Mouse (Mus musculus) hindbrain, embryonic 14.5 days (tissue): Measurements from ENCODE around the gene Usp2. TPM values are rescaled to one million over a fixed set of nuclear protein-coding genes. Genes with fewer than 3 reads are reported as not detected.

Experiments
- ATAC-seq: fragments of 200-750 bp; cut with Nextera tagmentation; 2 replicates; pipeline ENCODE4 v1.8.0; 2017; ENCODE audit warnings: moderate number of reproducible peaks, mild to moderate bottlenecking, moderate TSS enrichment, moderate library complexity; ENCODE audit not compliant: low FRiP score
- DNase-seq: peaks from one replicate; pipeline ENCODE4 v3.0.0-alpha.2; 2015; ENCODE audit warnings: low spot score
- H3K27ac ChIP-seq: fragments of 300-500 bp; sonication (generic); 2 replicates; pipeline ENCODE4 v1.5.1; 2014; ENCODE audit warnings: mild to moderate bottlenecking, moderate library complexity
- H3K27me3 ChIP-seq: fragments of 300-500 bp; sonication (generic); 2 replicates; pipeline ENCODE4 v1.6.1; 2014; ENCODE audit warnings: mild to moderate bottlenecking, low read length, mixed read lengths; ENCODE audit not compliant: control insufficient read depth, insufficient read depth
- H3K36me3 ChIP-seq: fragments of 300-500 bp; sonication (generic); replicated peaks from 2 replicates; pipeline ENCODE4 v1.6.1; 2014; ENCODE audit not compliant: control insufficient read depth, insufficient read depth
- H3K4me1 ChIP-seq: fragments of 300-500 bp; sonication (generic); replicated peaks from 2 replicates; pipeline ENCODE4 v1.6.1; 2014; ENCODE audit warnings: antibody characterized with exemption, low read length, mixed read lengths; ENCODE audit not compliant: control insufficient read depth, insufficient read depth
- H3K4me2 ChIP-seq: fragments of 300-500 bp; sonication (generic); replicated peaks from 2 replicates; pipeline ENCODE4 v1.6.1; 2014; ENCODE audit warnings: mild to moderate bottlenecking, moderate library complexity
- H3K4me3 ChIP-seq: fragments of 300-500 bp; sonication (generic); replicated peaks from 2 replicates; pipeline ENCODE4 v1.5.1; 2014; ENCODE audit warnings: mild to moderate bottlenecking, low read length
- H3K9ac ChIP-seq: fragments of 300-500 bp; sonication (generic); 2 replicates; pipeline ENCODE4 v1.6.1; 2014
- H3K9me3 ChIP-seq: fragments of 300-500 bp; sonication (generic); 2 replicates; pipeline ENCODE4 v1.6.1; 2016; ENCODE audit warnings: low read length; ENCODE audit not compliant: control insufficient read depth
- WGBS: fragments of 180-500 bp; shearing (Covaris S2); extraction: QIAGEN DNeasy Blood & Tissue Kit; methylation state at CpG from one replicate; pipeline ENCODE4 v1.1.7; 2014; 5-methylcytosine and 5-hydroxymethylcytosine counted together
- polyA plus RNA-seq: library from polyadenylated mRNA; unstranded; fragments of >200 nt; fragmentation: Nextera tagmentation; extraction: Ambion mirVana; gene quantifications from 2 replicates; pipeline ENCODE4 v1.2.1, GENCODE M21; 2014

The Usp2 gene
- polyA plus RNA-seq, 1 experiment from 2014 or later = 8.4 TPM

GRCm38 (mm10) chr9:44078955-44079756 lies 12.3 kb downstream of the Usp2 start:
- no peak overlapping the region for H3K27ac ChIP-seq
- 45% methylated on average over 16 of the region's 16 CpGs for WGBS

DNA sequence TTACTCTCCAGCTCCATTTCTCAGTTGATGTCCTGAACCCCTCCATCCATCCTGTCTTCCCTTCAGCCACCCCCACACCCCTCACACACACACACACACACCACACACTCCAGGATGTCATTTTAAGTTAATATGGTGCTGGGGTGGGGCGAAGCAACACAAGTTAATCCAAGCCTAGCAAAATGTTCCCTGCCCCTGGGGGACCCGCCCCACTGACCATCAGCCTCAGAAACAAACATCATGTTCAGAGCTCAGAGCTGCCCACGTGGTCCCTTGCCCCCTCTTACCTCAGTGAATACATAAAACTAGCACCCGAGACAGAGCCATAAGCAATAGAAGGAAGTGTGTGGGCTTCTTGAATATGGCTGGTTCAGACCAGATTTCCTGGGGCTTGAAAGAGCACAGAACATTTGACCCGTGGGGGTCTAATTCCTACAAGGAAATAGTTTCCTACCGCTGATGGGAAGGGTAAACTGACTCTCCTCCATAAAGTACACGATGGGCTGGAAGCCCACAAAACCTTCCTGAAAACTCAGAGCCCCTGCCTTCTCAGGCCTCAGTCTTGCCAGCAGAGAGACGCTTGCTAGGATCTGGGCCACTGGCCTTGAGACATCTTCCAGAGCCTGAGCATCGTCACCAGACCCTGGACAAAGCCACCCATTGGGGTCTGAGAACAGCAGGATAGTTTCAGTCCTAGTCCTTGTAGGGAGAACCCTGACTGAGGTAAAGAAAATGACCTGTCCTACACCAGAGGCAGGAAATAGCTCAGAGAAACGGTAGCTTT lies 13.4 kb downstream of the Usp2 start:
- Histone ChIP-seq H3K9me3 (no peaks in the 10 kb centered on the region), H3K4me3 (no peak overlapping the region), H3K9ac (no peak overlapping the region), H3K4me1 (peaks cover 23% of the 10 kb centered on the region), H3K4me2 (no peak overlapping the region), H3K27me3 (peaks cover 17% of the 10 kb centered on the region), H3K36me3 (no peaks in the 10 kb centered on the region), H3K27ac (no peak overlapping the region)
- ATAC-seq (no peak), DNase-seq (no peak)
- WGBS = 74% methylated on average over 10 of the region's 10 CpGs

More at GRCm38 (mm10) chr9:44078955-44079756, 12.3 kb downstream of the Usp2 start:
- no peak overlapping the region for H3K4me2 ChIP-seq
- peaks cover 14% of the 10 kb centered on the region for H3K4me1 ChIP-seq
- H3K27me3 ChIP-seq = peaks cover 10% of the 10 kb centered on the region
- H3K4me3 ChIP-seq = no peak overlapping the region
- H3K9me3 ChIP-seq = no peaks in the 10 kb centered on the region
- H3K36me3 ChIP-seq = no peaks in the 10 kb centered on the region
- no peak overlapping the region for H3K9ac ChIP-seq
- ATAC-seq = peak; percentile 79; the same call in 1 of the 2 replicates
- peak; percentile 59 for DNase-seq

DNA sequence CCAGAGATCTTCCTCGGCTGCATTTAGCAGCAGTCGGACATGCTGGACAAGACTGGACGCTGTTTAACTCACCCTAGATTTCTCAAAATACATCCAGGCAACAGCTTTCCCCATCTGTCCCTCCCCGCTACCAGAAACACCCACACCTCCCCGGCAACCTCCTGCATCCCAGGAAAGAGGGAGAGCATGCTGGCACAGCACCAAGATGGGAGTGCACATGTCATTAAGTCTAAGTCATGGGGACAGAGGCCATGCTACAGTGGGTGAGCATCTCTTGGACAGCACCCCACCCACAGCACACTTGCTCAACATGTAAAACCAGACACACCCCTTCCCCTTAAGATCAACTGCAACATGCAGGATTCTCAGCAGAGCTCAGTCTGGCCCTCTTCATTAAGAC lies 14.1 kb downstream of the Usp2 start:
- Histone ChIP-seq H3K4me2 (no peak overlapping the region), H3K4me1 (peaks cover 25% of the 10 kb centered on the region), H3K4me3 (no peak overlapping the region), H3K27me3 (peaks cover 24% of the 10 kb centered on the region), H3K36me3 (no peaks in the 10 kb centered on the region), H3K27ac (no peak overlapping the region), H3K9ac (no peak overlapping the region), H3K9me3 (no peaks in the 10 kb centered on the region)
- ATAC-seq = no peak
- 81% methylated on average over 5 of the region's 5 CpGs for WGBS
- no peak for DNase-seq

DNA sequence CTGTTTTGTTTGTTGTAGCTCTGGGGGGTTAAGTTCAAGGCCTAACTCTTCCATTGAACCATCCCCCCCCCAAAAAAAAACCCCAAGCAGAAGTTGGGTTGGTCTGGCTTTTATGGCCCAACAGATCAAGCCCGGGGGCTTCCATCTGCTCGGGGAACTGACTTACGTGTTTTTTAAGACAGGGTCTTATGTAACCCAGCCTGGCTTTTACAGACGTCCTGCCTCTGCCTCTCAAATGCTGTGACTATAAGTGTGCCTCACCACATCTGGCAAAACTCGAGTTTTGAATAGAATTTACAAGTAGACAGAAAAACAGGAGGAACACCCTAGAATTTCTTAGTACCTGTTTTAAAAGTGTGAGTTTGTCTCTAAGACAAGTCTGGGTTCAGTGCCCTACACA lies 14.8 kb downstream of the Usp2 start:
- H3K9me3 ChIP-seq = no peaks in the 10 kb centered on the region
- DNase-seq (no peak), ATAC-seq (no peak)
- H3K4me2 ChIP-seq = no peak overlapping the region
- 79% methylated on average over 5 of the region's 5 CpGs for WGBS
- H3K9ac ChIP-seq = no peak overlapping the region
- no peak overlapping the region for H3K27ac ChIP-seq
- no peak overlapping the region for H3K4me3 ChIP-seq
- peaks cover 25% of the 10 kb centered on the region for H3K4me1 ChIP-seq
- H3K36me3 ChIP-seq = no peaks in the 10 kb centered on the region
- H3K27me3 ChIP-seq = peaks cover 31% of the 10 kb centered on the region

DNA sequence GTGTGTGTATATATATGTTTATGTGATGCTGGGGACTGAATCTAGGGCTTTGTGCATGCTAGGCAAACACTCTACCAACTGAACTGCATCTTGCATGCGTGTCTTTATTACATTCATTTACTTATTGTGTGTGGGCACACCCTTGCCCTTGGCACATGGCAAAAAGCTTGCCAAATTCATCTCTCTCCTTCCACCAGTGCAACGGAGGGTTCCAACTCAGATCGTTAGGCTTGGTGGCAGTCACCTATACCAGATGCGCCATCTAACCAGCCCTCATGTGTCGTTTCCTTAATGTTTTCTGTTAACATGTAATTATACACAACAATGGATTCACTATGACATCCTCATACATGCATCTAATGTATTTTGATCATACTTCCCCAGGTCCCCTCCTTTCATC lies 15.4 kb downstream of the Usp2 start:
- no peak overlapping the region for H3K27ac ChIP-seq
- no peak for ATAC-seq
- no peak overlapping the region for H3K9ac ChIP-seq
- no peak for DNase-seq
- no peaks in the 10 kb centered on the region for H3K36me3 ChIP-seq
- 87% methylated on average over 5 of the region's 5 CpGs for WGBS
- H3K4me2 ChIP-seq = no peak overlapping the region
- H3K9me3 ChIP-seq = no peaks in the 10 kb centered on the region
- H3K27me3 ChIP-seq = peaks cover 37% of the 10 kb centered on the region
- peaks cover 25% of the 10 kb centered on the region for H3K4me1 ChIP-seq
- H3K4me3 ChIP-seq = no peak overlapping the region

DNA sequence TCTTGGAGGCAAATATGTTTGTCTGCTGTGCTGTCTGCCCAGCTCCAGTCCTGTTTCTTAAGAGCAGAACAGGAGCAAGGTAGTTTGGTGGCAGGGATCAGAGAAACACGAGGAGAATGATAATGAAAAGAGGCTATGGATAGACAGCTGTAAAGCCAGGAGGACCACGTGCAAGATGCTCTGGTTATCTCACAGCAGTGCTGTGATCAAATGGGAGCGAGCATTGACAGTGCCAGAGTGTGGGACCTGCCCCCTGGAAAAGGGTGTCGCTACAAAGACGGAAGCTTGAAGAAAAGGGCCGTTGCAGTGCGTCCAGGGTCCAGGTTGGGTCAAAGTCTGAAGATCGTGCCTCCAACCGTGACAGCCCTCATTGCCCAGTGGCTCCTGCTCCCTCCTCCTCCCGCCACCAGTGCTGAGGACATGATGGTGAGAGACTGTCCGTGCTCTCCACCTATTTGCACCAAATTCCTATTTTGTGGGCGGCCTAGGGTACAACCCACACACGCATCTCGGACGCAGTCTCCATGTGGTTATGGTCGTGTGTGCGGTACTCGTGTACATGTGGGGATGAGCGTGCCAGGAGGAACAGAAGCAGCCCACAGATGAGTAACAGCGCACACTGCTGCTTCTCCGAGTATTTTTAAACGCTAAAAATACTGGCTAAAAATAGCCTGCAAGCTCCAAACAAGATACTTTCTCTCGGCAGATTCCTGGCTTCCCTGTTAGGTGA lies 16.7 kb downstream of the Usp2 start:
- H3K36me3 ChIP-seq = no peaks in the 10 kb centered on the region
- H3K4me2 ChIP-seq = peak overlapping the region; percentile 99
- no peak for DNase-seq
- 11% methylated on average over 23 of the region's 23 CpGs for WGBS
- H3K4me3 ChIP-seq = peak overlapping the region; percentile 42
- peaks cover 22% of the 10 kb centered on the region for H3K4me1 ChIP-seq
- no peak overlapping the region for H3K9ac ChIP-seq
- no peak overlapping the region for H3K27ac ChIP-seq
- H3K9me3 ChIP-seq = no peaks in the 10 kb centered on the region
- H3K27me3 ChIP-seq = peaks cover 40% of the 10 kb centered on the region
- no peak for ATAC-seq

DNA sequence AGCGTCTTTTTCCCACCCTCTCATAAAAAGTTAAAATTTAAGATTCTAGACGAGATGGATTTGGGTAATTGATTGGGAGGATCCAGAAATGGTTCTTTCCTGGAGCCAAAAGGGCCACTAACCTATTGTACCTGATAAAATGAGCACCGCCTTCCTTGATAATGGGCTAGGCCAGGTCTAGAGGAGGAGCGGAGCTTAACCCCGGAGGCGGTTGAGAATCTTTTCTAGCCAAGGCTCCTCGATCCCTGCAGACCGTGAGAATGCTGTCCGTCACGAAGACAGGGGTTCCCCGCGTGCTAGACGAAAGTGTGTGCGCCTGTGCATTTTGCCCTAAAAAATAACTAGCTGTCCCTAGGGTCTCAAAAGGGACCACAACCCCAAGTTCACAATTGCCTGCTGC lies 17.4 kb downstream of the Usp2 start:
- ATAC-seq (no peak), DNase-seq (no peak)
- no peaks in the 10 kb centered on the region for H3K9me3 ChIP-seq
- H3K36me3 ChIP-seq = no peaks in the 10 kb centered on the region
- H3K4me2 ChIP-seq = peak overlapping the region; percentile 99
- H3K27me3 ChIP-seq = peaks cover 40% of the 10 kb centered on the region
- H3K4me1 ChIP-seq = peaks cover 16% of the 10 kb centered on the region
- WGBS = 1% methylated on average over 14 of the region's 14 CpGs
- H3K27ac ChIP-seq = no peak overlapping the region
- H3K9ac ChIP-seq = peak overlapping the region; percentile 64
- peak overlapping the region; percentile 42 for H3K4me3 ChIP-seq

DNA sequence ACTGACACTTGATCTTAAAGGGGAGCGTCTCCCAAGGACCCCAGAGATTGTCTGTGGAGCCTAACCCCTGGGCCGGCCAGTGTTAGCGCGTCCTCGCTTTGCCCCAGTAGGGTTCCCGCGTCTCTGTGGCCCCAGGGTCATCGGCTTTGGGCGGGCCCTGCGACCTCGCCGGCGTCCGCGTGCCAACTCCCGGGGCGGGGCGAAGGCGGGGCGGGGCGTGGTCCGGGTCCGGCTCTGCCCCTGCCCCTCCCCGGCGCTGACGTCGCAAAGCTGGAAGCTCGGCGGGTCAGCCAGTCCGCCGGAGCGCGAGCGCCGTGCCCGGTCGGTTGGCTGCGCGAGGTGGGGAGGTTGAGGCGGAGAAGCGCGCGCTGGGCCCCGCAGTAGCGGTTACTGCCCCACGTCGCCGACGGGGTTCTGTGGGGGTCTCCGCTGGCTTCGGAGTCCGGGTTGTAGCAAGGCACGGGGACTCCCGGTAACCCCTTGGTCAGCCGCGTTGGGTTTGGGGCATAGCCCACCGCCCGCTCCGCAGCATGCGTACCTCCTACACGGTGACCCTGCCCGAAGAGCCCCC lies 17.9 kb downstream of the Usp2 start:
- ATAC-seq (peak; percentile 48), DNase-seq (peak; percentile 56)
- H3K27ac ChIP-seq = no peak overlapping the region
- no peaks in the 10 kb centered on the region for H3K9me3 ChIP-seq
- peak overlapping the region; percentile 64 for H3K9ac ChIP-seq
- peak overlapping the region; percentile 42 for H3K4me3 ChIP-seq
- peaks cover 16% of the 10 kb centered on the region for H3K4me1 ChIP-seq
- H3K36me3 ChIP-seq = no peaks in the 10 kb centered on the region
- peaks cover 40% of the 10 kb centered on the region for H3K27me3 ChIP-seq
- peak overlapping the region; percentile 99 for H3K4me2 ChIP-seq
- WGBS = 0% methylated on average over 56 of the region's 62 CpGs

- Histone ChIP-seq H3K4me3 (peak overlapping the region; percentile 42), H3K27ac (no peak overlapping the region), H3K36me3 (no peaks in the 10 kb centered on the region), H3K9ac (peak overlapping the region; percentile 64), H3K4me1 (peaks cover 16% of the 10 kb centered on the region), H3K9me3 (no peaks in the 10 kb centered on the region), H3K27me3 (peaks cover 40% of the 10 kb centered on the region), H3K4me2 (peak overlapping the region; percentile 99)
- WGBS = 4% methylated on average over 10 of the region's 10 CpGs
- DNase-seq (no peak), ATAC-seq (no peak)
Measured at GRCm38 (mm10) chr9:44085276-44085675, 18.5 kb downstream of the Usp2 start.
